Mouse (Mus musculus): ENCODE results near the gene Usp21. TPM values are rescaled to one million over a fixed set of nuclear protein-coding genes. Genes with fewer than 3 reads are reported as not detected.
A peak's percentile ranks its signal among the peaks of the same experiment; 100 is the strongest.
"Not testable (repeated sequence)": the region's sequence is repeated elsewhere in the genome, so short reads cannot be mapped to it uniquely, and the experiment has no call there.

Usp21 gene
- polyA plus RNA-seq, 1 experiment from 2014 or later, result 59.4 TPM

- WGBS, result 44% methylated on average over 3 of the region's 3 CpGs
- no peak for TF ChIP-seq CTCF (IDR thresholded peaks at IDR 0.05; ENCODE audit: low read depth)
- Histone ChIP-seq H3K4me2 (ENCODE audit: low read length) (no peak overlapping the region), H3K4me1 (replicated peaks; ENCODE audit: insufficient read depth, low read length) (peaks cover 38% of the 10 kb centered on the region), H3K9me3 (replicated peaks; ENCODE audit: low read length) (no peaks in the 10 kb centered on the region), H3K36me3 (ENCODE audit: insufficient read depth, low read length) (0 out of 2 replicates have a peak, but pooled peaks cover 4% of the 10 kb centered on the region), H3K9ac (ENCODE audit: low read depth, low read length) (no peak overlapping the region), H3K27ac (peak overlapping the region; percentile 75), H3K4me3 (replicated peaks; ENCODE audit: low read depth, low read length) (no peak overlapping the region), H3K27me3 (ENCODE audit: insufficient read depth, low read length) (no peaks in the 10 kb centered on the region)
- no peak for ATAC-seq (replicated peaks; ENCODE audit: low FRiP score, low read depth)
- DNase-seq (ENCODE audit: low spot score), result peak; percentile 61
Measured at GRCm38 (mm10) chr1:171248386-171249226, 39.2 kb downstream of the Usp21 start.

- TF ChIP-seq CTCF (IDR thresholded peaks at IDR 0.05; ENCODE audit: low read depth), result no peak
- Histone ChIP-seq H3K9me3 (replicated peaks; ENCODE audit: low read length) (no peaks in the 10 kb centered on the region), H3K9ac (ENCODE audit: low read depth, low read length) (no peak overlapping the region), H3K27me3 (ENCODE audit: insufficient read depth, low read length) (no peaks in the 10 kb centered on the region), H3K4me2 (ENCODE audit: low read length) (peak overlapping the region; percentile 55), H3K4me1 (replicated peaks; ENCODE audit: insufficient read depth, low read length) (peaks cover 38% of the 10 kb centered on the region), H3K27ac (peak overlapping the region; percentile 75), H3K36me3 (ENCODE audit: insufficient read depth, low read length) (peaks cover 10% of the 10 kb centered on the region; the same call in 1 of the 2 replicates), H3K4me3 (replicated peaks; ENCODE audit: low read depth, low read length) (no peak overlapping the region)
- WGBS, result 15% methylated on average over 4 of the region's 4 CpGs
- ATAC-seq (replicated peaks; ENCODE audit: low FRiP score, low read depth), result no peak
- DNase-seq (ENCODE audit: low spot score), result no peak
Measured at GRCm38 (mm10) chr1:171247916-171248315, 39.9 kb downstream of the Usp21 start.

- H3K4me1 ChIP-seq (replicated peaks; ENCODE audit: insufficient read depth, low read length), result peaks cover 34% of the 10 kb centered on the region
- H3K36me3 ChIP-seq (ENCODE audit: insufficient read depth, low read length), result peaks cover 13% of the 10 kb centered on the region; the same call in 1 of the 2 replicates
- no peak for DNase-seq (ENCODE audit: low spot score)
- H3K27ac ChIP-seq, result peak overlapping the region; percentile 75
- peak overlapping the region; percentile 87 for H3K4me3 ChIP-seq (replicated peaks; ENCODE audit: low read depth, low read length)
- WGBS, result 8% methylated on average over 13 of the region's 13 CpGs
- no peak for TF ChIP-seq CTCF (IDR thresholded peaks at IDR 0.05; ENCODE audit: low read depth)
- peak overlapping the region; percentile 6; the same call in 1 of the 2 replicates for H3K9ac ChIP-seq (ENCODE audit: low read depth, low read length)
- peak overlapping the region; percentile 55 for H3K4me2 ChIP-seq (ENCODE audit: low read length)
- no peaks in the 10 kb centered on the region for H3K9me3 ChIP-seq (replicated peaks; ENCODE audit: low read length)
- ATAC-seq (replicated peaks; ENCODE audit: low FRiP score, low read depth), result no peak
- no peaks in the 10 kb centered on the region for H3K27me3 ChIP-seq (ENCODE audit: insufficient read depth, low read length)
Measured at GRCm38 (mm10) chr1:171247453-171247841, 40.3 kb downstream of the Usp21 start.

GRCm38 (mm10) chr1:171246709-171247452, 40.9 kb downstream of the Usp21 start:
- TF ChIP-seq CTCF (IDR thresholded peaks at IDR 0.05; ENCODE audit: low read depth), result peak; percentile 98
- H3K4me2 ChIP-seq (ENCODE audit: low read length), result peak overlapping the region; percentile 75
- under 1% methylated on average over 41 of the region's 41 CpGs for WGBS
- peaks cover 29% of the 10 kb centered on the region for H3K4me1 ChIP-seq (replicated peaks; ENCODE audit: insufficient read depth, low read length)
- peak overlapping the region; percentile 78 for H3K27ac ChIP-seq
- H3K9ac ChIP-seq (ENCODE audit: low read depth, low read length), result peak overlapping the region; percentile 93
- ATAC-seq (replicated peaks; ENCODE audit: low FRiP score, low read depth) (peak; percentile 92), DNase-seq (ENCODE audit: low spot score) (peak; percentile 100)
- no peaks in the 10 kb centered on the region for H3K9me3 ChIP-seq (replicated peaks; ENCODE audit: low read length)
- no peaks in the 10 kb centered on the region for H3K27me3 ChIP-seq (ENCODE audit: insufficient read depth, low read length)
- peak overlapping the region; percentile 87 for H3K4me3 ChIP-seq (replicated peaks; ENCODE audit: low read depth, low read length)
- peaks cover 18% of the 10 kb centered on the region; the same call in 1 of the 2 replicates for H3K36me3 ChIP-seq (ENCODE audit: insufficient read depth, low read length)

GRCm38 (mm10) chr1:171245353-171245752, 42.4 kb downstream of the Usp21 start:
- Histone ChIP-seq H3K27ac (no peak overlapping the region), H3K27me3 (ENCODE audit: insufficient read depth, low read length) (no peaks in the 10 kb centered on the region), H3K36me3 (ENCODE audit: insufficient read depth, low read length) (peaks cover 26% of the 10 kb centered on the region; the same call in 1 of the 2 replicates), H3K4me3 (replicated peaks; ENCODE audit: low read depth, low read length) (no peak overlapping the region), H3K4me2 (ENCODE audit: low read length) (no peak overlapping the region), H3K9ac (ENCODE audit: low read depth, low read length) (no peak overlapping the region), H3K4me1 (replicated peaks; ENCODE audit: insufficient read depth, low read length) (peaks cover 22% of the 10 kb centered on the region), H3K9me3 (replicated peaks; ENCODE audit: low read length) (no peaks in the 10 kb centered on the region)
- TF ChIP-seq CTCF (IDR thresholded peaks at IDR 0.05; ENCODE audit: low read depth), result no peak
- 86% methylated on average over 8 of the region's 8 CpGs for WGBS
- no peak for DNase-seq (ENCODE audit: low spot score)
- ATAC-seq (replicated peaks; ENCODE audit: low FRiP score, low read depth), result no peak

- H3K4me3 ChIP-seq (replicated peaks; ENCODE audit: low read depth, low read length); H3K9ac ChIP-seq (ENCODE audit: low read depth, low read length); H3K9me3 ChIP-seq (replicated peaks; ENCODE audit: low read length); H3K27me3 ChIP-seq (ENCODE audit: insufficient read depth, low read length); DNase-seq (ENCODE audit: low spot score); ATAC-seq (replicated peaks; ENCODE audit: low FRiP score, low read depth); H3K27ac ChIP-seq; H3K4me2 ChIP-seq (ENCODE audit: low read length): not testable (repeated sequence)
- H3K4me1 ChIP-seq (replicated peaks; ENCODE audit: insufficient read depth, low read length), result peaks cover 11% of the 10 kb centered on the region
- 85% methylated on average over 12 of the region's 12 CpGs for WGBS
- peak; percentile 33; the same call in 1 of the 2 replicates for TF ChIP-seq CTCF (IDR thresholded peaks at IDR 0.05; ENCODE audit: low read depth)
- peaks cover 52% of the 10 kb centered on the region for H3K36me3 ChIP-seq (ENCODE audit: insufficient read depth, low read length)
Measured at GRCm38 (mm10) chr1:171241952-171242351, 45.8 kb downstream of the Usp21 start.
